Mouse (Mus musculus): Measurements from ENCODE around the gene Focad. TPM values are rescaled to one million over a fixed set of nuclear protein-coding genes. Genes with fewer than 3 reads are reported as not detected.

Focad gene
- total RNA-seq, 1 experiment: 14.7 TPM

- in situ Hi-C loops (cut with MboI; ENCODE audit: low sequenced_read_pairs in 2 of 2, unreplicated experiment in 2 of 2): no loop called here
- TF ChIP-seq ZNF384 (IDR thresholded peaks at IDR 0.05; ENCODE audit: low read depth, low read length) (no peak), MAFK (IDR thresholded peaks at IDR 0.05; ENCODE audit: insufficient read depth, low read depth, low read length) (no peak), ZC3H11A (IDR thresholded peaks at IDR 0.05; ENCODE audit: borderline replicate concordance, low read depth, low read length) (no peak), CHD2 (IDR thresholded peaks at IDR 0.05; ENCODE audit: low read depth, low read length) (no peak), HCFC1 (IDR thresholded peaks at IDR 0.05; ENCODE audit: borderline replicate concordance, insufficient read depth, low read length) (no peak)
- DNase-seq (ENCODE audit: low read depth, low spot score): no peak
- Histone ChIP-seq H3K9ac (ENCODE audit: insufficient read depth, low read depth, low read length, poor library complexity, severe bottlenecking) (no peak overlapping the region), H3K27ac (ENCODE audit: insufficient read depth, low read depth, low read length, poor library complexity, severe bottlenecking) (no peak overlapping the region), H3K4me3 (ENCODE audit: insufficient read depth in 1 of 2, low read depth in 1 of 2, low read length in 2 of 2, poor library complexity in 1 of 2, severe bottlenecking in 1 of 2) (no peak overlapping the region), H3K9me3 (ENCODE audit: control insufficient read depth, insufficient read depth, low read depth, low read length) (no peaks in the 10 kb centered on the region), H3K36me3 (ENCODE audit: control insufficient read depth, insufficient read depth, low read length, poor library complexity, severe bottlenecking) (no peaks in the 10 kb centered on the region), H3K4me1 (ENCODE audit: control insufficient read depth in 2 of 2, insufficient read depth in 2 of 2, low read length in 2 of 2, poor library complexity in 1 of 2) (no peaks in the 10 kb centered on the region)
Measured at GRCm38 (mm10) chr4:88208676-88209075, 114.2 kb downstream of the Focad start.

- H3K4me3 ChIP-seq (ENCODE audit: insufficient read depth in 1 of 2, low read depth in 1 of 2, low read length in 2 of 2, poor library complexity in 1 of 2, severe bottlenecking in 1 of 2): no peak overlapping the region
- no peak overlapping the region for H3K9ac ChIP-seq (ENCODE audit: insufficient read depth, low read depth, low read length, poor library complexity, severe bottlenecking)
- no peaks in the 10 kb centered on the region for H3K4me1 ChIP-seq (ENCODE audit: control insufficient read depth in 2 of 2, insufficient read depth in 2 of 2, low read length in 2 of 2, poor library complexity in 1 of 2)
- H3K27ac ChIP-seq (ENCODE audit: insufficient read depth, low read depth, low read length, poor library complexity, severe bottlenecking): no peak overlapping the region
- H3K36me3 ChIP-seq (ENCODE audit: control insufficient read depth, insufficient read depth, low read length, poor library complexity, severe bottlenecking): no peaks in the 10 kb centered on the region
- no peak for TF ChIP-seq CHD2 (IDR thresholded peaks at IDR 0.05; ENCODE audit: low read depth, low read length)
- no peak for DNase-seq (ENCODE audit: low read depth, low spot score)
- in situ Hi-C loops (cut with MboI; ENCODE audit: low sequenced_read_pairs in 2 of 2, unreplicated experiment in 2 of 2): no loop called here
- H3K9me3 ChIP-seq (ENCODE audit: control insufficient read depth, insufficient read depth, low read depth, low read length): no peaks in the 10 kb centered on the region
Measured at GRCm38 (mm10) chr4:88209351-88209814, 115.0 kb downstream of the Focad start.

GRCm38 (mm10) chr4:88210602-88211001 lies 116.2 kb downstream of the Focad start:
- Histone ChIP-seq H3K4me1 (ENCODE audit: control insufficient read depth in 2 of 2, insufficient read depth in 2 of 2, low read length in 2 of 2, poor library complexity in 1 of 2) (no peaks in the 10 kb centered on the region), H3K27ac (ENCODE audit: insufficient read depth, low read depth, low read length, poor library complexity, severe bottlenecking) (no peak overlapping the region), H3K4me3 (ENCODE audit: insufficient read depth in 1 of 2, low read depth in 1 of 2, low read length in 2 of 2, poor library complexity in 1 of 2, severe bottlenecking in 1 of 2) (no peak overlapping the region), H3K9ac (ENCODE audit: insufficient read depth, low read depth, low read length, poor library complexity, severe bottlenecking) (no peak overlapping the region), H3K36me3 (ENCODE audit: control insufficient read depth, insufficient read depth, low read length, poor library complexity, severe bottlenecking) (no peaks in the 10 kb centered on the region), H3K9me3 (ENCODE audit: control insufficient read depth, insufficient read depth, low read depth, low read length) (no peaks in the 10 kb centered on the region)
- DNase-seq (ENCODE audit: low read depth, low spot score): no peak
- in situ Hi-C loops (cut with MboI; ENCODE audit: low sequenced_read_pairs in 2 of 2, unreplicated experiment in 2 of 2): no loop called here
- TF ChIP-seq MAFK (IDR thresholded peaks at IDR 0.05; ENCODE audit: insufficient read depth, low read depth, low read length) (no peak), CHD2 (IDR thresholded peaks at IDR 0.05; ENCODE audit: low read depth, low read length) (no peak), ZNF384 (IDR thresholded peaks at IDR 0.05; ENCODE audit: low read depth, low read length) (no peak)

GRCm38 (mm10) chr4:88211200-88211885 lies 116.9 kb downstream of the Focad start:
- Histone ChIP-seq H3K4me3 (ENCODE audit: insufficient read depth in 1 of 2, low read depth in 1 of 2, low read length in 2 of 2, poor library complexity in 1 of 2, severe bottlenecking in 1 of 2) (no peak overlapping the region), H3K27ac (ENCODE audit: insufficient read depth, low read depth, low read length, poor library complexity, severe bottlenecking) (no peak overlapping the region), H3K36me3 (ENCODE audit: control insufficient read depth, insufficient read depth, low read length, poor library complexity, severe bottlenecking) (no peaks in the 10 kb centered on the region), H3K4me1 (ENCODE audit: control insufficient read depth in 2 of 2, insufficient read depth in 2 of 2, low read length in 2 of 2, poor library complexity in 1 of 2) (no peaks in the 10 kb centered on the region), H3K9me3 (ENCODE audit: control insufficient read depth, insufficient read depth, low read depth, low read length) (no peaks in the 10 kb centered on the region), H3K9ac (ENCODE audit: insufficient read depth, low read depth, low read length, poor library complexity, severe bottlenecking) (no peak overlapping the region)
- TF ChIP-seq CHD2 (IDR thresholded peaks at IDR 0.05; ENCODE audit: low read depth, low read length) (no peak), ZNF384 (IDR thresholded peaks at IDR 0.05; ENCODE audit: low read depth, low read length) (no peak), HCFC1 (IDR thresholded peaks at IDR 0.05; ENCODE audit: borderline replicate concordance, insufficient read depth, low read length) (no peak), ZC3H11A (IDR thresholded peaks at IDR 0.05; ENCODE audit: borderline replicate concordance, low read depth, low read length) (no peak), MAFK (IDR thresholded peaks at IDR 0.05; ENCODE audit: insufficient read depth, low read depth, low read length) (no peak)
- DNase-seq (ENCODE audit: low read depth, low spot score): no peak
- in situ Hi-C loops (cut with MboI; ENCODE audit: low sequenced_read_pairs in 2 of 2, unreplicated experiment in 2 of 2): no loop called here

GRCm38 (mm10) chr4:88213895-88214294 lies 119.5 kb downstream of the Focad start:
- in situ Hi-C loops (cut with MboI; ENCODE audit: low sequenced_read_pairs in 2 of 2, unreplicated experiment in 2 of 2): no loop called here
- no peaks in the 10 kb centered on the region for H3K36me3 ChIP-seq (ENCODE audit: control insufficient read depth, insufficient read depth, low read length, poor library complexity, severe bottlenecking)
- H3K27ac ChIP-seq (ENCODE audit: insufficient read depth, low read depth, low read length, poor library complexity, severe bottlenecking): no peak overlapping the region
- no peaks in the 10 kb centered on the region for H3K9me3 ChIP-seq (ENCODE audit: control insufficient read depth, insufficient read depth, low read depth, low read length)
- TF ChIP-seq HCFC1 (IDR thresholded peaks at IDR 0.05; ENCODE audit: borderline replicate concordance, insufficient read depth, low read length) (no peak), ZC3H11A (IDR thresholded peaks at IDR 0.05; ENCODE audit: borderline replicate concordance, low read depth, low read length) (no peak), CHD2 (IDR thresholded peaks at IDR 0.05; ENCODE audit: low read depth, low read length) (no peak), MAFK (IDR thresholded peaks at IDR 0.05; ENCODE audit: insufficient read depth, low read depth, low read length) (no peak), ZNF384 (IDR thresholded peaks at IDR 0.05; ENCODE audit: low read depth, low read length) (no peak)
- H3K4me3 ChIP-seq (ENCODE audit: insufficient read depth in 1 of 2, low read depth in 1 of 2, low read length in 2 of 2, poor library complexity in 1 of 2, severe bottlenecking in 1 of 2): no peak overlapping the region
- no peak for DNase-seq (ENCODE audit: low read depth, low spot score)
- H3K9ac ChIP-seq (ENCODE audit: insufficient read depth, low read depth, low read length, poor library complexity, severe bottlenecking): no peak overlapping the region
- no peaks in the 10 kb centered on the region for H3K4me1 ChIP-seq (ENCODE audit: control insufficient read depth in 2 of 2, insufficient read depth in 2 of 2, low read length in 2 of 2, poor library complexity in 1 of 2)
